Mouse (Mus musculus) splenic B cell, adult 2 months (primary cell): ENCODE data around the gene Tgif2.
A peak's percentile ranks its signal among the peaks of the same experiment; 100 is the strongest.
"Not testable (repeated sequence)": the region's sequence is repeated elsewhere in the genome, so short reads cannot be mapped to it uniquely, and the experiment has no call there.

Source experiments
- DNase-seq: peaks from one replicate; pipeline ENCODE4 v3.0.0-alpha.2; 2011; ENCODE audit warnings: low read depth, low spot score
- H3K27me3 ChIP-seq: 2 replicates; pipeline ENCODE4 v1.6.1; 2012; ENCODE audit warnings: mild to moderate bottlenecking, low read length, moderate library complexity, mixed read lengths; ENCODE audit not compliant: control insufficient read depth, poor library complexity, insufficient read depth, severe bottlenecking
- H3K36me3 ChIP-seq: 2 replicates; pipeline ENCODE4 v1.6.1; 2012; ENCODE audit warnings: mild to moderate bottlenecking, low read length, moderate library complexity, mixed read lengths; ENCODE audit not compliant: control insufficient read depth, poor library complexity, insufficient read depth, severe bottlenecking

The Tgif2 gene

DNA sequence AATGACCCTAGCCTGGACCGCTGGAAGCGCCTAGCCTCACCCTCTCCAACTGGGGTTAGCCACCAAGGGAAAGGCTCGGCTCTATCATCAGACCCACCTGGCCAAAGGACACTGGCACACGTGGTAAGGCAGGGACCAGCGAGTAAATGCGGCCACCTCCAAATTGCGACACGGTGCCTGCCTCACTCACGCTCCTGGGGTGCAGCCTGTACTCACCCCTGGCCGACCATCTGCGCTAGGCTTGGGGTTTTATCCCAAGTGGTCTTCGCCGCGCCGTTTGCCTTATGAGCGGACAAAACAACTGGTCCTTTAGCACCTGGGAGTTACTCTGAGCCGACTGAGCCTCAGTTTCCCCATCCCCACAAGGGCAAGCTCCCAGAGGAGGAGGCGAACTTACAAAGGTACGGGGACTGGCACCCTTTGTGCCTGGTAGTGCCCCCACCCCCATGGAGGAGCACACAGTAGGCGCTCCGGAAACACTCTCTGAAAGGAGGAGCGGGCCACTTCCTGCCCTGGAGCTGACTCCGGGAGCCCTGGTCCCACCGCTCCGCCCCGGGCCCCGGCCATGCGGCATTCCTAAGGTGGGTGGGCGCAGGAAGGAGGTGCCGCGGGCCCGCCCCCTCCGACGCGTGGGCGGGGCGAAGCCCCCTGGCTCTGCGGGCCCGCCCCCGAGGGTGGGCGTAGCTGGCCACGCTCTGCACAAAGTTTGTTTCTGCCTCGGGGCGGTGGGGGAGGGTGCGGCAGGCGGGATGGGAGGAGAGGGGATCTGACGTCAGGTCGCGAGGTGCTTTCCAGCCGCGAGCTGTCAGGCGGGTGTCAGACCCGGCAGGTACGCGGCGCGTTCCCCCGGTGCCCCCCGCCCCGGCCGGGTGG, at the start of gene Tgif2:
Tgif2 (plus strand) TSS at position 689 of the 873 bp plus-strand sequence.
- no peaks in the 10 kb centered on the region for H3K27me3 ChIP-seq
- no peaks in the 10 kb centered on the region for H3K36me3 ChIP-seq
- peak; percentile 90 for DNase-seq

DNA sequence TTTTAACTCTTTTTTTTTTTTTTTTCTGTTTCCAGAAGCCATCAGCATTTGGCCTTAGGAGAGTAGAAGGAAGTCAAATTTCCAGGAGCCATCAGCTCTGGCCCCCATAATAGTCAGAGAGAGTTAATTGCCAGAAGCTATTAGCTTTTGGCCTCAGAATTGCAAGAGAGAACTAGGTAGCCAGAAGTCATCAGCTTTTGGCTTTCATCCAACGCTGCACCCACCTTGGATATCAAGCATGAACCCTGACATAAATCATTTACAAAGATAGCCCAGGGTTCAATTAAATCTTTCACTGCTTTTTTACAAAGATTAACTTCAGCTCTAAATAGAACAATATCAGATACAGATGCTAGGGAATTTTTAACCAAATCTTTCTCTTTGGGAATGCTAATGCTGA, 41.3 kb upstream of the Tgif2 start:
- Histone ChIP-seq H3K36me3 (no peaks in the 10 kb centered on the region), H3K27me3 (no peaks in the 10 kb centered on the region; the same call in 1 of the 2 replicates)
- DNase-seq: no peak

DNA sequence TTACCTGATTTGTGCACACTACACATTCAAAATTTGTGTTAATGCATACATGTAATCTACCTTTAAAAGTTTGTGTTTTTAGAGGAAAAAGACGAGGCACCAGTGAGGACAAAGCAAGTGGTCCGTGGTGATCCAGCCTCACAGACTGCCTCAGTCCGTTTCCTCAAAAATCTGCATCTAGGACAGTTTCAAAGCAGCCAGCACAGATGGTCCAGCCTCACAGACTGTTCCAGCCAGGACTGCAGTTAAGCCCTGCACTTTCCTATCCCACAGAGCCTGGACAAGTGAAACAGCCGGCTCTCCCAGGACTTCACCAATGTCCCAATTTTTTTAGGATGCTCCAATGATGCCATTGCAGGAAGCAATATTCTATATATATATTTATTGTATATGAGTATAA, 38.8 kb upstream of the Tgif2 start:
- H3K27me3 ChIP-seq: no peaks in the 10 kb centered on the region; the same call in 1 of the 2 replicates
- no peak for DNase-seq
- H3K36me3 ChIP-seq: no peaks in the 10 kb centered on the region

DNA sequence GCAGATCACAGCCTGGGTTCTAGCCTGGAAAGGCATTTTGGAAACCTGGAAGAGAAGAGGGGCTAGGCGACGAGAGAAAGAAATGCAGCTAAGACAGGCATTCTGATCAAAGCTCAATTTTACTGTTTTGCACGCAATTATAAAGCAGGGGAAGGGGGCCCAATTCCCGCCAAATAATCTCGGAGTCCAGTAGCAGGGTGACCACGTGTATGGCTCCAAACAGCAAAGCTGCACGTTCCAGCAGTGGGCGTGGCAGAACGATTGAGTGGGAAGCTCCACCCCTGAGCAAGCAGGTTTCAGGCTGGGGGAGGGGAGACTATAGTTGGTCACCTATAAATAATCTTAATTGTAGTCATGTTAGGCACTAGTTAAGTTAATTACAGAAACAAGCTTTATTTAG, 37.7 kb upstream of the Tgif2 start:
- not testable (repeated sequence) for DNase-seq, H3K36me3 ChIP-seq, H3K27me3 ChIP-seq

DNA sequence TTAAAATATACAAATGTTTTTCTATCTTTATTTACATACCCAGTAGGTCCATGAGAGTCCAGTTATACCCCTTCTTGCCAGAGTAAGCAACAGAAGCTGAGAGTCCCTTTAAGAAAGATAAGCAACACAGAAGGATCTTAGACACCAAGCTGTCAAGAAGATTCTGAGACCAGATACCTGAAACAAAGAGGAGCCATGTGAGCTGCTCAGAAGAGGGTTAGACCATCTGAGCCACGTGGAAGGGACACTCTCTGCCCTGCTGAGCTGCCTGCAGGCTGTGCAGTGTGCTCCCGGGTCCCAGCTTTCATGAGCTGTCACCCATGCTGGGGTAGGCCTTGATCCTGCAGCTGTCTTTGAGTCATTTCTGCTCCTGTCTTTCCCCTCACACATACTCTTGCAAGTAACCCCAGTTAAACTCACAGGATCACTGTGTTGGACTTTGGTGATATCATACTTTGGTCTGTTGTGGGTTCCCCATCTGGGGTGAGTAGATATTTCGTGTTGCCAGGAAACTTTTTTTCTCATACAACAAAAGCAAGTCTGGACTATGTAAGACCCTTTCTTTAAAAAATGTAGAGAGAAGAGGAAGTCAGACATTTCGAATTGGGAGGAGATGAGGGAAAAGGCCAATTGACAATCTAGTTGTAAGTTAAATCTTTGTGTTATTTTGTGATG, 36.0 kb upstream of the Tgif2 start:
- Histone ChIP-seq H3K36me3 (no peaks in the 10 kb centered on the region), H3K27me3 (no peaks in the 10 kb centered on the region)
- no peak for DNase-seq

DNA sequence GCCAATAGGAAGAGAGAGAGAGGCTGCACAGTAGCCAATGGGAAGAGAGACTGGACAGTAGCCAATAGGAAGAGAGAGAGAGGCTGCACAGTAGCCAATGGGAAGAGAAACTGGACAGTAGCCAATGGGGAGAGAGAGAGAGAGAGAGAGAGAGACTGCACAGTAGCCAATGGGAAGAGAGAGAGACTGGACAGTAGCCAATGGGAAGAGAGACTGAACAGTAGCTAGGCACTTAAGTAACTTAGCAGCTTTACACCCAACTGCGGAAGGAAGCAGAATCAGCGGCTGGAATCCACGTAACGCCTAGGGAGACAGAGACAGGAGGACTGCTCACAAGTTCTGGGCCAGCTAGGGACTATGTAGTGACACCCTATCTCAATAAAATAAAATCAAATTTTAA, 35.2 kb upstream of the Tgif2 start:
- no peaks in the 10 kb centered on the region for H3K36me3 ChIP-seq
- DNase-seq: no peak
- no peaks in the 10 kb centered on the region for H3K27me3 ChIP-seq

DNA sequence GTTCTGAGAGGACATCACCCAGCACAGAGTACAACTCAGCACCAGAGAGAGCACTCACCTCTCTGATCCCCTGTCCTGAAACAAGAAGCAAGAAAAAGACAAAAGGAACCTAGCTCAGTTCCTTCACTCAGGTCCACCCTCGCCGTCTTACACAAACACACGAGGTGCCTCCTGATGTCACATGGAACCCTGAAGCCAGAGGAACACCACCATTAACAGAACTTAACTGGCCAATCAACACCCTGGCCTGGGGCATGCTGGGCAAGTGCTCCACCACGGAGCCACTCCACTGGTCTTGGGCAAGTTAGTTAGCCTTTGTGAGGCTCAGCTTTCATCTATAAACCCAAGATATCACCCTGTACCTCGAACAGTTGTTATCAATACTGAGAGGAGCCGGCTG, 32.9 kb upstream of the Tgif2 start:
- Histone ChIP-seq H3K36me3 (no peaks in the 10 kb centered on the region), H3K27me3 (no peaks in the 10 kb centered on the region)
- no peak for DNase-seq

DNA sequence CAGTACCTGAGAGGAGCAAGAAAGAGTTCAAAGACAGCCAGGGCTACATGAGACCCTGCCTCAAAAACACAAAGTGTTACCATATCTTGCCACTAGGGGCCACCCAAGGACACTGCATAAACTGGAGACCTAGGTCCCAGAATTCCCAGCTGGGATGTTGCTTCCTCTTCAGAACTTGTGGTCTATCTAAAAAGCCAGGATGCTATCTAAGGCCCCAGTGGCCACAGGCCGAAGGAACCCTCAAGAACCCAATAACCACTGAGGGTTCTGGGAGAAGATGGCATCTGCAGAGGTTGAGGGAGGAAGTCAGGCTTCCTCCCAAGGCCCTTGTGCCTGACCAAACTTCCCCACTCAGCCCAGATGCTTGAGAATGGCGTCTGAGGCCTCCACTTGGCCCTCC, 30.2 kb upstream of the Tgif2 start:
- DNase-seq: peak; percentile 63
- Histone ChIP-seq H3K36me3 (no peaks in the 10 kb centered on the region), H3K27me3 (no peaks in the 10 kb centered on the region)

DNA sequence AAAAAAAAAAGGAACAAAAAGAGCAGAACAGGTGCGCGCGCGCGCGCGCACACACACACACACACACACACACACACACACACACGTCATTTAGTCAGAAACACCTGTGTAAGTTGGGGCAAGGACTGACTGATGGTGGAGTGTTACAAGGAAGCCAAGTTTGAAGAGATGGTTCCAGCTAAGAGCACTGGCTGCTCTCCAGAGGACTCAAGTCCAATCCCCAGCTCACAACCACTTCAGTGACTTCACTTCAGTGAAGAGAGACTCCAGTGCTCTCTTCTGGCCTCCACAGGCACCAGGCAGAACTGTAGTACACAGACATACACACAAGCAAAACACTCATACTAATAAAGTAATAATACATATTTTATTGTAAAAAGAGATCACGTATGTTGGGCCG, 29.1 kb upstream of the Tgif2 start:
- no peaks in the 10 kb centered on the region for H3K27me3 ChIP-seq
- H3K36me3 ChIP-seq: no peaks in the 10 kb centered on the region
- DNase-seq: no peak

DNA sequence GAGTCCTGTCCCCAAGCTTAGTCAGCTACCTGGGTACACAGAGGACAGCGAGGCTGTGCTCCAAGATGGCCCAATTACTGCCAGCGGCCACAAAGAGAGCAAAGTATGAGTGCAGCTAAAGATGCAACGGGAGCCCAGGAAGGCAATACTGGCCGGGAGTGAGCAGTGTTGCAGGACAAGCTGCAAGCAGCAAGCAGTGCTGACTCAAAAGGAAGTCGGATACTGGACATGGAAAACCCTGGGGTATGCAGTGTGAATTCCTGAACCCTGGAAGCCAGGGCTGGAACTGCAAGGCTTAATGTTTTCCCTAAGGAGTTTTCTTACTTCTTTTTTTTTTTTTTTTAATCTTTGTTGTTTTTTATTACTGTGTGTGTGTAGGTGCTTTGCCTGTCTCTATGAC, 28.3 kb upstream of the Tgif2 start:
- H3K27me3 ChIP-seq: no peaks in the 10 kb centered on the region

DNA sequence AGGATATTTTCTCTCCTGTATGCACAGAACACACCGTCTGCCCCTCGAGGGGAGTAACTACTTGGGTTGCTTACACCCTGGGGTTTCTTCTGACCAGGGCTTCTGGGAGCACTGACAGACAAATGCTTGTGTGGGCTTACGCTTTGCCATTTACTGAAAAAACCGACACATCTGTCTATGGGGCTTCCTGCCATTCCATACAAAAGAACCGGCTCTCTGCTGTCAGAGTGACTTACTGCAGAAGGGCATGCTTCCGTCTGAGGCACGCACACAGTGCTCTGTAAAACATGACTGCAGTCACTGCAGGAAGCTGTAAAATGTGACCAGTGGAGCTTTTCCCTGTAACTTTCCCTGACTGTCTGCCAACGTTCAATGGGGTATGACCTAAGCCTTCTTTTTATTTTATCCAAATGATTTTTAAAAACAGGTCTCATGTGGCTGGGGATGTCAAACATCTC, 25.4 kb upstream of the Tgif2 start:
- no peak for DNase-seq
- no peaks in the 10 kb centered on the region for H3K36me3 ChIP-seq
- no peaks in the 10 kb centered on the region; the same call in 1 of the 2 replicates for H3K27me3 ChIP-seq

More for the DNA sequence above, 28.3 kb upstream of the Tgif2 start:
- H3K36me3 ChIP-seq: no peaks in the 10 kb centered on the region
- no peak for DNase-seq

DNA sequence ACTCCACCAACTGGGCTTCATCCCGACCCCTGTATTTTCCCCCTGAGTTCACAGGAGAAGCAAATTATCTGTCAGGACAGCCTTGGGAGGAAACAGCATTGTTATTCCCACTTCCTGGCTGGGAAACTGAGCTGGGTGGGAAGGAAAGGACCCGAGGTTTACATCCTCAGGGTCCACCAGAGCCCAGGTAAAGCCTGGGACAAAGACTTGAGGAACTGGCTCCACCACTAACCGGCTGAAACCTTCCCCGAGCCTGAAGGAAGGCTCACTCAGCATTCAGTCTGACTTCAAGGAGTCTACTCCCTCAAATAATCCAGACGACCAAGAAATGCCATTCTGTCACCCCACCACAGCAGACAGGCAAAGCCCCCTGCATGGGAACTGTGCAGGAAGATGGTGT, 24.9 kb upstream of the Tgif2 start:
- Histone ChIP-seq H3K36me3 (no peaks in the 10 kb centered on the region), H3K27me3 (no peaks in the 10 kb centered on the region; the same call in 1 of the 2 replicates)
- DNase-seq: no peak

DNA sequence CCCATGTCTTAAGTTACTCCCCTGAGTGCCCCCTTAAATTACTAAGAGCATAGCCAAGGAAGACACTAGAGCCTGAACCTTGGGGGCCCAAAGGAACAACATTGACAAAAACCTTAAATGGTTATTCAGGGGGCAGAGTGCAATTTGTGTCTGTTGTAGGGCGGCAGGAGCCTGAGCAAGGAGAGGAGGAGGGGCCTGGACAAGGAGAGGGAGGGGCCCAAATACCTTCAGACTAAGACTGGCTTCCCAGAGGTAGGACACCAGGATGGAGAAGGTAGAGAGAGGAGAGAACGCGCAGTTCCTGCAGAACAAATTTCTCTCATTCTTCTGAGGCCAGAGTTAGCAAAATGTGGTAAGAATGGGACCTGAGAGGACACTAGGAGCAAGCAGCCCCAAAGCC, 24.4 kb upstream of the Tgif2 start:
- DNase-seq: no peak
- Histone ChIP-seq H3K36me3 (no peaks in the 10 kb centered on the region), H3K27me3 (no peaks in the 10 kb centered on the region; the same call in 1 of the 2 replicates)

DNA sequence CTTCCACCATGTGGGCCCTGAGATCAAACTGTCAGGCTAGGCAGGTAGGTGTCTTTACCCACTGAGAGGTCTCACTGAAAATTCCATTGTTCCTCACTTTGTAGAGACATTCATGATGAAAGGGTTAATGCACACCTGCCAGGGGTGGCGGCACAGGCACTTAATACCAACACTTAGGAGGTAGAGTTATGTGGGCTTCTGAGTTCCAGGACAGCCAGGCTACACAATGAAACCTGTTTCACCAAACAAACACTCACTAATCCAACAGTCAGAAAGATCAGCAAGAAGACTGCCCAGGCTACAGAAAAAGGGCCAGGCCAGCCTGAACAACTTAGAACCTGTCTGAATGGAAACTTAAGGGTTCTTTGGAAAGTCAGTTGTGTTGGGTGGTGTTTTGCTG, 23.7 kb upstream of the Tgif2 start:
- H3K27me3 ChIP-seq: no peaks in the 10 kb centered on the region; the same call in 1 of the 2 replicates
- no peak for DNase-seq

DNA sequence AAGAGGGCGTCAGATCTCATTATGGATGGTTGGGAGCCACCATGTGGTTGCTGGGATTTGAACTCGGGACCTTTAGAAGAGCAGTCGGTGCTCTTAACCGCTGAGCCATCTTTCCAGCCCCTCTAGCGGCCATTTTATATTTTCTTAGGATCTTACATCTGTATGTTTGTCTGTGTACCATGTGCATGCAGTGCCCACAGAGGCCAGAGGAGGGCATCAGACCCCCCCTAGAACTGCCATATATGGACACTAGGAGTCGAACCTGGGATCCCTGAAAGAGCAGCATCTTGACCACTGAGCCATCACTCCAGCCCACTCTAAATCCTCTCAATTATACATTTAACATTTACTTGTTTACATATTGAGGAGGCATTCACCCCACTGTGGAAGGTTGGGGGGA, 14.7 kb upstream of the Tgif2 start:
- DNase-seq, H3K36me3 ChIP-seq, H3K27me3 ChIP-seq: not testable (repeated sequence)

More for the DNA sequence above, 23.7 kb upstream of the Tgif2 start:
- H3K36me3 ChIP-seq: no peaks in the 10 kb centered on the region
